Mouse (Mus musculus) kidney, embryonic 16.5 days (tissue): ENCODE results near the gene Cdh22. TPM values are rescaled to one million over a fixed set of nuclear protein-coding genes. Genes with fewer than 3 reads are reported as not detected.

Experiments used
- ATAC-seq: fragments of 200-750 bp; cut with Nextera tagmentation; 2 replicates; pipeline ENCODE4 v1.8.0; 2017; ENCODE audit warnings: moderate TSS enrichment; ENCODE audit not compliant: low FRiP score, low TSS enrichment
- H3K27ac ChIP-seq: fragments of 300-500 bp; sonication (generic); 2 replicates; pipeline ENCODE4 v1.5.1; 2014; ENCODE audit warnings: low read length
- H3K27me3 ChIP-seq: fragments of 300-500 bp; sonication (generic); 2 replicates; pipeline ENCODE4 v1.6.1; 2014; ENCODE audit warnings: low read length, control low read depth, mixed read lengths; ENCODE audit not compliant: insufficient read depth
- H3K36me3 ChIP-seq: fragments of 300-500 bp; sonication (generic); 2 replicates; pipeline ENCODE4 v1.6.1; 2014; ENCODE audit warnings: low read length, control low read depth, mixed read lengths; ENCODE audit not compliant: insufficient read depth
- H3K4me1 ChIP-seq: fragments of 300-500 bp; sonication (generic); 2 replicates; pipeline ENCODE4 v1.6.1; 2014; ENCODE audit warnings: low read length, control low read depth, mixed read lengths; ENCODE audit not compliant: insufficient read depth
- H3K4me2 ChIP-seq: fragments of 300-500 bp; sonication (generic); replicated peaks from 2 replicates; pipeline ENCODE4 v1.6.1; 2014; ENCODE audit warnings: low read depth, low read length
- H3K4me3 ChIP-seq: fragments of 300-500 bp; sonication (generic); 2 replicates; pipeline ENCODE4 v1.5.1; 2014; ENCODE audit warnings: mild to moderate bottlenecking, low read length
- H3K9ac ChIP-seq: fragments of 300-500 bp; sonication (generic); replicated peaks from 2 replicates; pipeline ENCODE4 v1.6.1; 2014; ENCODE audit warnings: low read length
- H3K9me3 ChIP-seq: fragments of 300-500 bp; sonication (generic); 2 replicates; pipeline ENCODE4 v1.6.1; 2016; ENCODE audit warnings: low read length, control low read depth
- WGBS: fragments of 180-500 bp; shearing (Covaris S2); extraction: QIAGEN DNeasy Blood & Tissue Kit; methylation state at CpG from one replicate; pipeline ENCODE4 v1.1.7; 2014; 5-methylcytosine and 5-hydroxymethylcytosine counted together
- polyA plus RNA-seq: library from polyadenylated mRNA; unstranded; fragments of >200 nt; fragmentation: Nextera tagmentation; extraction: Ambion mirVana; gene quantifications from 2 replicates; pipeline ENCODE4 v1.2.1, GENCODE M21; 2015

Gene Cdh22
- polyA plus RNA-seq, result 0.77 and 0.98 TPM in 2 replicates

GRCm38 (mm10) chr2:165234613-165235291, at the start of gene Cdh22:
Gene Cdh22 (minus strand): TSS chr2:165234853.
- Histone ChIP-seq H3K4me1 (peaks cover 25% of the 10 kb centered on the region), H3K36me3 (no peaks in the 10 kb centered on the region), H3K4me2 (peak within 1 kb of the TSS; percentile 99), H3K4me3 (peak within 1 kb of the TSS; percentile 64), H3K27ac (no peak within 1 kb of the TSS), H3K9me3 (no peaks in the 10 kb centered on the region), H3K9ac (peak within 1 kb of the TSS; percentile 63), H3K27me3 (peaks cover 93% of the 10 kb centered on the region)
- peak; percentile 64 for ATAC-seq
- 0% methylated on average over 42 of the region's 60 CpGs for WGBS

- 84% methylated on average over 7 of the region's 7 CpGs for WGBS
- Histone ChIP-seq H3K4me3 (no peak overlapping the region), H3K27ac (no peak overlapping the region), H3K4me1 (peaks cover 22% of the 10 kb centered on the region), H3K9ac (no peak overlapping the region), H3K9me3 (no peaks in the 10 kb centered on the region), H3K36me3 (no peaks in the 10 kb centered on the region), H3K27me3 (no peaks in the 10 kb centered on the region), H3K4me2 (no peak overlapping the region)
- ATAC-seq, result no peak
Observed at GRCm38 (mm10) chr2:165284377-165284776, 49.7 kb upstream of the Cdh22 start.

- no peaks in the 10 kb centered on the region for H3K27me3 ChIP-seq
- H3K9me3 ChIP-seq, result no peaks in the 10 kb centered on the region
- H3K4me3 ChIP-seq, result no peak overlapping the region
- H3K4me2 ChIP-seq, result no peak overlapping the region
- ATAC-seq, result no peak
- H3K9ac ChIP-seq, result no peak overlapping the region
- H3K27ac ChIP-seq, result no peak overlapping the region
- 89% methylated on average over 3 of the region's 3 CpGs for WGBS
- H3K4me1 ChIP-seq, result peaks cover 19% of the 10 kb centered on the region
- H3K36me3 ChIP-seq, result no peaks in the 10 kb centered on the region
Observed at GRCm38 (mm10) chr2:165283644-165284043, 49.0 kb upstream of the Cdh22 start.

- no peak overlapping the region for H3K4me2 ChIP-seq
- H3K4me1 ChIP-seq, result peaks cover 8% of the 10 kb centered on the region
- no peaks in the 10 kb centered on the region for H3K27me3 ChIP-seq
- H3K9me3 ChIP-seq, result no peaks in the 10 kb centered on the region
- ATAC-seq, result no peak
- no peak overlapping the region for H3K4me3 ChIP-seq
- H3K27ac ChIP-seq, result no peak overlapping the region
- 63% methylated on average over 4 of the region's 6 CpGs for WGBS
- peaks cover 11% of the 10 kb centered on the region for H3K36me3 ChIP-seq
- H3K9ac ChIP-seq, result no peak overlapping the region
Observed at GRCm38 (mm10) chr2:165281779-165282311, 47.2 kb upstream of the Cdh22 start.

GRCm38 (mm10) chr2:165279351-165279750, 44.7 kb upstream of the Cdh22 start:
- ATAC-seq, result no peak
- H3K4me2 ChIP-seq, result no peak overlapping the region
- H3K4me1 ChIP-seq, result peaks cover 13% of the 10 kb centered on the region
- H3K9me3 ChIP-seq, result no peaks in the 10 kb centered on the region
- WGBS, result 62% methylated on average over 10 of the region's 10 CpGs
- H3K27ac ChIP-seq, result no peak overlapping the region
- 0 out of 2 replicates have a peak, but pooled peaks cover under 1% of the 10 kb centered on the region for H3K27me3 ChIP-seq
- no peak overlapping the region for H3K4me3 ChIP-seq
- H3K36me3 ChIP-seq, result peaks cover 16% of the 10 kb centered on the region
- H3K9ac ChIP-seq, result no peak overlapping the region

GRCm38 (mm10) chr2:165277188-165277740, 42.6 kb upstream of the Cdh22 start:
- H3K4me1 ChIP-seq, result peaks cover 13% of the 10 kb centered on the region
- H3K27me3 ChIP-seq, result 0 out of 2 replicates have a peak, but pooled peaks cover 4% of the 10 kb centered on the region
- H3K9me3 ChIP-seq, result no peaks in the 10 kb centered on the region
- peaks cover 16% of the 10 kb centered on the region for H3K36me3 ChIP-seq
- H3K4me3 ChIP-seq, result no peak overlapping the region
- no peak overlapping the region for H3K9ac ChIP-seq
- no peak overlapping the region for H3K4me2 ChIP-seq
- H3K27ac ChIP-seq, result no peak overlapping the region
- ATAC-seq, result no peak
- 83% methylated on average over 5 of the region's 5 CpGs for WGBS

GRCm38 (mm10) chr2:165275824-165276223, 41.2 kb upstream of the Cdh22 start:
- no peak overlapping the region for H3K27ac ChIP-seq
- WGBS, result 18% methylated on average over 8 of the region's 8 CpGs
- H3K36me3 ChIP-seq, result peaks cover 16% of the 10 kb centered on the region
- H3K4me2 ChIP-seq, result no peak overlapping the region
- no peak overlapping the region for H3K9ac ChIP-seq
- H3K9me3 ChIP-seq, result no peaks in the 10 kb centered on the region
- H3K4me1 ChIP-seq, result peaks cover 17% of the 10 kb centered on the region
- 0 out of 2 replicates have a peak, but pooled peaks cover 4% of the 10 kb centered on the region for H3K27me3 ChIP-seq
- peak; percentile 75 for ATAC-seq
- H3K4me3 ChIP-seq, result no peak overlapping the region

GRCm38 (mm10) chr2:165275124-165275640, 40.5 kb upstream of the Cdh22 start:
- H3K27ac ChIP-seq, result no peak overlapping the region
- peaks cover 22% of the 10 kb centered on the region for H3K4me1 ChIP-seq
- peaks cover 16% of the 10 kb centered on the region for H3K36me3 ChIP-seq
- 18% methylated on average over 8 of the region's 8 CpGs for WGBS
- H3K9me3 ChIP-seq, result no peaks in the 10 kb centered on the region
- H3K4me3 ChIP-seq, result no peak overlapping the region
- 0 out of 2 replicates have a peak, but pooled peaks cover 4% of the 10 kb centered on the region for H3K27me3 ChIP-seq
- H3K4me2 ChIP-seq, result no peak overlapping the region
- ATAC-seq, result peak; percentile 46
- H3K9ac ChIP-seq, result no peak overlapping the region

- 54% methylated on average over 4 of the region's 4 CpGs for WGBS
- Histone ChIP-seq H3K9ac (no peak overlapping the region), H3K9me3 (no peaks in the 10 kb centered on the region), H3K4me2 (no peak overlapping the region), H3K36me3 (peaks cover 16% of the 10 kb centered on the region), H3K27me3 (0 out of 2 replicates have a peak, but pooled peaks cover 4% of the 10 kb centered on the region), H3K4me1 (peaks cover 22% of the 10 kb centered on the region), H3K27ac (no peak overlapping the region), H3K4me3 (no peak overlapping the region)
- ATAC-seq, result no peak
Observed at GRCm38 (mm10) chr2:165273589-165273988, 38.9 kb upstream of the Cdh22 start.

- no peak for ATAC-seq
- Histone ChIP-seq H3K4me2 (no peak overlapping the region), H3K27me3 (0 out of 2 replicates have a peak, but pooled peaks cover 9% of the 10 kb centered on the region), H3K36me3 (no peaks in the 10 kb centered on the region), H3K27ac (no peak overlapping the region), H3K9ac (no peak overlapping the region), H3K4me1 (peaks cover 22% of the 10 kb centered on the region), H3K4me3 (no peak overlapping the region), H3K9me3 (no peaks in the 10 kb centered on the region)
- 4% methylated on average over 8 of the region's 8 CpGs for WGBS
Observed at GRCm38 (mm10) chr2:165271326-165271725, 36.7 kb upstream of the Cdh22 start.
